ENCODE assay signal across 8 mouse cellular contexts in the genomic region with DNA sequence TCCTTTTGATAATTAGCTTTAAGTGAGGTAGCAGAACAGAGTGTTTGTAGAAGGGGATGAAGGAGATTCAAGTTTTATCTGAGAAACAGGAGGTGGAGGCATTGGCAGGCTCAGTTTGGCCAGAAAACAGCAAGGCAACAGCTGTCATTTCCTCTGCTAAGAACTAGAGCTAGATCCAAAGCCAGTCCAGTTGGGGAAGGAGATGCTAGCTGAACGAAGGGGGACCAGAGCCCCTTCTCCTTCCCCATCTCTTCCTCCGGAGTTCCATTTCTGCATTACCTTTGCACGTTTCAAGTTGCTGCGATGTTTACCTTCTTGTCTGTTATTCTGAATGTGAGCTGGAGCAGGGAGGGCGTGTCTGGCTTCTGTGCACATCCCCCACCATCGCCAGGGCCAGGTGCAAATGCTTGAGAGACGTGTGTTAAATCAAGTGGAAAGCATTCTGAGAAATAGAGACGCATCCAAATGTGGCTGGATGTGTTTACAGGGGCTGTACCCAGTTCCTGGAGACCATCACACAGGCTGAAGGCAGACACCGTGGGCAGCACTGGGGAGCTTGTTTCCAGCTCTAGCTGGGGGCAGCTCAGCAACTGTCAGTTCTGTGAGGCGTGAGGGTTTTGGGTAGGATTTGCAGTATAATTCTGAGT.
DNase-seq lines count a peak whose midpoint lies in the region; ATAC-seq lines count a peak whose summit lies in the region.
"Had no signal": no experiment of that assay in that cellular context is flagged by ENCODE, and none has a peak within 500 bp of the region (broad histone marks: within the 10 kb centered on the region; RNA-seq: fewer than 3 reads in every experiment).

No protein-coding gene starts in this region.

- H3K9me3 ChIP-seq in embryonic facial prominence, embryonic 10.5 days = no peaks in the 10 kb centered on the region
- peaks cover 4% of the 10 kb centered on the region; the same call in 1 of the 2 replicates for H3K9me3 ChIP-seq in heart, embryonic 12.5 days (replicated peaks)
- no peaks in the 10 kb centered on the region for H3K9me3 ChIP-seq in heart, embryonic 11.5 days (replicated peaks; ENCODE audit: control insufficient read depth, low read length)

- H3K4me1 ChIP-seq in embryonic facial prominence, embryonic 10.5 days = peaks cover 8% of the 10 kb centered on the region
- no peaks in the 10 kb centered on the region for H3K4me1 ChIP-seq in heart, embryonic 12.5 days (replicated peaks)
- no peaks in the 10 kb centered on the region for H3K4me1 ChIP-seq in heart, embryonic 11.5 days (ENCODE audit: control insufficient read depth, insufficient read depth, low read length)
- H3K4me1 ChIP-seq: megakaryocyte, embryonic 14.5 days had no signal

- H3K4me2 ChIP-seq in heart, embryonic 12.5 days = no peak overlapping the region; the same call in 1 of the 2 replicates
- H3K4me2 ChIP-seq in heart, embryonic 11.5 days = no peak overlapping the region

- H3K4me3 ChIP-seq in embryonic facial prominence, embryonic 10.5 days = no peak overlapping the region
- H3K4me3 ChIP-seq in heart, embryonic 12.5 days = no peak overlapping the region
- H3K4me3 ChIP-seq in heart, embryonic 11.5 days (ENCODE audit: low read depth, low read length) = no peak overlapping the region
- H3K4me3 ChIP-seq: megakaryocyte, embryonic 14.5 days had no signal

- H3K27me3 ChIP-seq in embryonic facial prominence, embryonic 10.5 days (replicated peaks; ENCODE audit: low read depth, poor library complexity, severe bottlenecking) = no peaks in the 10 kb centered on the region
- no peaks in the 10 kb centered on the region for H3K27me3 ChIP-seq in heart, embryonic 12.5 days (replicated peaks)
- no peaks in the 10 kb centered on the region for H3K27me3 ChIP-seq in heart, embryonic 11.5 days (ENCODE audit: control insufficient read depth, insufficient read depth, low read length)
- H3K27me3 ChIP-seq: megakaryocyte, embryonic 14.5 days had no signal

- intact Hi-C loops in left cerebral cortex, postnatal 14 days (cut with DNase I) = no loop called here

- H3K27ac ChIP-seq in embryonic facial prominence, embryonic 10.5 days (replicated peaks) = peak overlapping the region; percentile 14; the same call in 1 of the 2 replicates
- H3K27ac ChIP-seq in heart, embryonic 12.5 days (ENCODE audit: poor library complexity, severe bottlenecking) = no peak overlapping the region
- no peak overlapping the region for H3K27ac ChIP-seq in heart, embryonic 11.5 days (ENCODE audit: low read depth, low read length)

- 46% methylated on average over 10 of the region's 10 CpGs for WGBS in embryonic facial prominence, embryonic 10.5 days
- 40% methylated on average over 10 of the region's 10 CpGs for WGBS in heart, embryonic 12.5 days
- 43% methylated on average over 10 of the region's 10 CpGs for WGBS in heart, embryonic 11.5 days (ENCODE audit: insufficient replicate concordance)

- ATAC-seq in heart, embryonic 12.5 days (ENCODE audit: insufficient number of reproducible peaks, low FRiP score) = no peak
- no peak for ATAC-seq in heart, embryonic 11.5 days (replicated peaks; ENCODE audit: insufficient number of reproducible peaks, low FRiP score, low TSS enrichment)

- H3K36me3 ChIP-seq in embryonic facial prominence, embryonic 10.5 days (replicated peaks) = no peaks in the 10 kb centered on the region
- no peaks in the 10 kb centered on the region for H3K36me3 ChIP-seq in heart, embryonic 12.5 days
- no peaks in the 10 kb centered on the region for H3K36me3 ChIP-seq in heart, embryonic 11.5 days (ENCODE audit: control insufficient read depth, insufficient read depth, low read length)

- no peak overlapping the region for H3K9ac ChIP-seq in heart, embryonic 12.5 days
- H3K9ac ChIP-seq in heart, embryonic 11.5 days (ENCODE audit: low read depth, low read length) = no peak overlapping the region

- peak; percentile 7 for DNase-seq in lung, postnatal 36 days
- DNase-seq in lung, adult 18-20 months = no peak
- DNase-seq in embryonic facial prominence, embryonic 10.5 days (ENCODE audit: low spot score) = peak; percentile 37
- peak; percentile 9 to 18 for DNase-seq in left cerebral cortex, postnatal 14 days (ENCODE audit: low spot score in 2 of 2)
- peak; percentile 53 for DNase-seq in thymus, postnatal 14 days

Comparison
In these comparisons a context has a peak if more than half of its experiments do, and no peak if none do; other contexts are left out.
1. DNase-seq: peak in lung, postnatal 36 days (single experiment), embryonic facial prominence, embryonic 10.5 days (single experiment), left cerebral cortex, postnatal 14 days (2 of 2) and thymus, postnatal 14 days (single experiment); none in lung, adult 18-20 months (0 of 2).